Mouse (Mus musculus): ENCODE results near the gene Fam78a.

DNA sequence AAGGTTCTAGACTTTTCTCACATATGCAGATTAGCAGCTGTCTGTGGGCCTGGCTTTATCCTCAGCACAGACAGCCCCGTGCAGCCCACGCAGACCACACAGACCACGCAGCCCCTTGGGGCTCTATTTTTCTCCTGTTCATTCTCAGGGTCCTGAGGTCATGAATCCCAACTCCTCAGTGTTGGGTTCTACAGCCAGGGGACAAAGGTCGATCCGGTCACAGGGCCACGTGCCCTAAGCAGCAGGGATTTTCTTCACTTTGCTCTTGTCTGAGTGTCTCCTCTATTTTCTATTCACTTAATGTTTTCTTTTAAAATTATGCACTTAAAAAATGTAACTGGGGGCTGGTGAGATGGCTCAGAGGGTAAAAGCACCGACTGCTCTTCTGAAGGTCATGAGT lies 9.3 kb downstream of the Fam78a start:
- no peak for TF ChIP-seq IRF4 (IDR thresholded peaks at IDR 0.05; ENCODE audit: low read depth, low read length)
- TF ChIP-seq POLR2A (IDR thresholded peaks at IDR 0.05; ENCODE audit: low read depth, low read length) = no peak
- TF ChIP-seq ELF1 (IDR thresholded peaks at IDR 0.05; ENCODE audit: low read depth, low read length) = no peak
- TF ChIP-seq MYC (IDR thresholded peaks at IDR 0.05; ENCODE audit: low read depth, low read length) = no peak
- no peak for TF ChIP-seq ZKSCAN1 (IDR thresholded peaks at IDR 0.05; ENCODE audit: borderline replicate concordance, low read depth, low read length)
- TF ChIP-seq POLR2AphosphoS2 (IDR thresholded peaks at IDR 0.05; ENCODE audit: low read depth, low read length) = no peak
- TF ChIP-seq MXI1 (IDR thresholded peaks at IDR 0.05; ENCODE audit: low read depth, low read length) = no peak
- no peak for TF ChIP-seq EP300 (IDR thresholded peaks at IDR 0.05; ENCODE audit: low read length)
- no peak for TF ChIP-seq TBP (conservative IDR thresholded peaks at IDR 0.05; ENCODE audit: low read depth, low read length)
- TF ChIP-seq CTCF (conservative IDR thresholded peaks at IDR 0.05 in 1 of 2, IDR thresholded peaks at IDR 0.05 in 1 of 2; ENCODE audit: low read depth in 2 of 2, low read length in 2 of 2) = no peak
- TF ChIP-seq MAFK (IDR thresholded peaks at IDR 0.05; ENCODE audit: insufficient replicate concordance, low read length) = no peak
- TF ChIP-seq RCOR1 (conservative IDR thresholded peaks at IDR 0.05; ENCODE audit: low read depth, low read length) = no peak
- TF ChIP-seq CHD1 (IDR thresholded peaks at IDR 0.05; ENCODE audit: low read depth, low read length) = no peak
